Mouse (Mus musculus): ENCODE measurements around the gene Fbl.
A peak's percentile ranks its signal among the peaks of the same experiment; 100 is the strongest.
"Not testable (repeated sequence)": the region's sequence is repeated elsewhere in the genome, so short reads cannot be mapped to it uniquely, and the experiment has no call there.

Fbl gene

DNA sequence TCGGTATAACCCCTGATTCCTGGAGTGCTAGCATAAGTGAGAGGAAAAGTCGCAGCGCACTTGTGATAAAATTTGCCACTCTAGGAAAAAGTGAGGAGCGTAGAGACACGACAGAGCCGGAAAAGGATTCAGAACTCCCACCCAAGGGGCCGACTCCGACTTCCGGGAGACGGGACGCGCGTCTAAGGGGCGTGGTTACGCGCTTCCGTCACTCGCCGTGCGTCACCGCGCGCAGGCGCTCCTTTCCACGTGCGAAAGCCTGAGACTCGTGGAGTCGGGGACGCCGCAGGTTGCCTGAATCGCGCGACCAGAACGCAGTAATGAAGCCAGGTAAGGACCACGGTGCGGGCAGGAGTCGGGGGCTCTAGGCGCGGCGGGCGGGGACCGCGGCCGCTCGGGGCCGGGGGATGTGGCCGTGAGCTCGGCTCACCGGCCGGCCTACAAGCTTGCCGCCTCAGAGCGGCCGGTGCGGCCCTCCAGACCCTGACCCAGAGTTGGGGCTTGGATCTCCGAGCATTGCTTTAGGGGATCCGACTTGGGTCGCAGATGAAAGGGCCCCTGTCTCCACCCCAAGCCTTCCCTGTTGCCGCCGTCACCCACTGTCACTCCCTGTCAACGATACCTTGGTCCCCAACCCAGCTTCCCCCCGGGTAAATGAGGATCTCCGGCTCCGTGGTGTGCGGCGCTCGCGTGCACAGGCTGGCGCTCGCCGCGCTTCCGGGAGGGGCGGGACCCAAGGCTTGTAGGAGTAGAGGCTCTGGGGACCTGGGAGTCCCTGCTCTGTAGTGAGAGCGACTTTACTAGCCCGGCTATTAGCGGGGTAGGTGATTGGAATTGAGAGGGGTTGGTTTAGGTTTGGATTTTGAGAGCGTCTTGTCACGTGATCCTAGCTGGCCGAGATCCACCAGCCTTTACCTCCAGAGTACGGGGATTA, at the start of gene Fbl:
Gene Fbl, plus strand, starts transcription at position 222 of the 934 bp plus-strand sequence.
- peak; percentile 92 for DNase-seq

DNA sequence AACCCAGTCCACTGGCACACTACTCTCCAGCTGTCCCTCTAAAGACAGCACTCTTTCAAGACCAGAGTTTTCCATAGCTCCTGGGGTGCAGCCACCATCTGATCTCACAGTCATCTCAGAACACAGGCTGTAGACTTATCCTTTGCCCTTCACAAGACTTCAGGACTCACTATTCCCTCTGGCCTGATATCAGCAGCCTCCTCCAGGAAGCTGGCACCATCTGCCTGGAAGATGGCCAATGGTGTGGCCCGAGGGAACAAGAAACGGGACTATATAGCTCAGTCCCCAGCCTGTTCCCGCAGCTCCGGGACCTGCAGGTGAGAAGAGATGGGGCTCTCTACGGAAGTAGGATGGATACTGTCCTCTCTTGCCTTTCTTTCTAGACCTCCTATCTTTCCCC, 40.3 kb upstream of the Fbl start, which contains the start of gene 9530053A07Rik:
Gene 9530053A07Rik, plus strand, starts transcription at position 301 of the 400 bp plus-strand sequence.
- DNase-seq = no peak

DNA sequence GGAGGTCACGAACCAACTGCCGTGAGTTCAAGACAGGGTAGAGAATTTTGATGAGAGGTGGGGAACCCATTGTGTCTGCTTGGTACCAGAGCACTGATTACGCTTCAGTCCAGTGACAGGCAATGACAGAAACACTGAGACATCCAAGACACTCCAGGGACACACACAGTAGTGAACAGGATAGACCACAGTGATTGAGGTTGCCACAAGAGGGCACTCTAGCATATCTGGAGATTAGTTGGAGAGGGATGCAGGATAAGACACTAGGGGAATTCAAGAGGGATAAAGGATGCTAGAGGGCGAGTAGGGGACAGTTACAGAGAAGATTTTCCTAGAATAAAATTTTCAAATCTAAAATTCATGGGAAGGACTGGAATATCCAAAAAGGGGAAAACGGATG, 31.9 kb upstream of the Fbl start:
- DNase-seq = peak; percentile 37

DNA sequence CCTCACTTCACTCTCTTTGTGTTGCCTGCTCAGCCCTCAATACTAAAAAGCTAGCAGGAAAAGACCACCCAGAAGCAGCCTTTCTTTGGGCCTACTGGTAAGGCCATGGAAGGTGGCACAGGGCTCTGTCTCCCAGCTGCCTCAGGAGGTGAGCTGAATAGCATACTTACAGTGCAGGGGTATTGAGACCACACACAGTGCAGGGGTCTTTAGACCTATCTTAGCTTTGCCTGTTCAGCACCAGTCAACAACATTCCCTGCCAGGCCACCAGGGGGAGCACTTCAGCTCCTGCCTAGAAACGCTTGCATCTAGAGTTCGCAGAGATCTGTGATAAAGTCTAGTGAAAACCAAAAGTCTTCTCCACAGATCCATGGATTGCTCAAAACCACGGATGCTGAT, 21.2 kb upstream of the Fbl start:
- peak; percentile 58 for DNase-seq

DNA sequence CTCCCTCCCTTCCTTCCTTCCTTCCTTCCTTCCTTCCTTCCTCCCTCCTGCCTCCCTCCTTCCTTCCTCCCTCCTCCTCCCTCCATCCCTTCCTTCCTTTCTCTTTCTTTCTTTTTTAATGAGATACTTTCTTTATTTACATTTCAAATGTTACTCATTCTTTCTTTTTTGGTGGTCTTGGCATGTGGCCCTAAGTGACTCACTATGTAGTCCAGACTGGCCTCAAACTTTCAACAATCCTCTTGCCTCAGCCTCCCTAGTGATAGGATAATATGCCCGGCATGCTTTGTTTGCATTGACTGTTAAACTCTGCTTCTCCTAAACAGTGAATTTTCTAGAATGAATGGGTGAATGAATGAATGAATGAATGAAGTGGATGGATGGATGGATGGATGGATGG, 19.7 kb upstream of the Fbl start:
- no peak for DNase-seq

DNA sequence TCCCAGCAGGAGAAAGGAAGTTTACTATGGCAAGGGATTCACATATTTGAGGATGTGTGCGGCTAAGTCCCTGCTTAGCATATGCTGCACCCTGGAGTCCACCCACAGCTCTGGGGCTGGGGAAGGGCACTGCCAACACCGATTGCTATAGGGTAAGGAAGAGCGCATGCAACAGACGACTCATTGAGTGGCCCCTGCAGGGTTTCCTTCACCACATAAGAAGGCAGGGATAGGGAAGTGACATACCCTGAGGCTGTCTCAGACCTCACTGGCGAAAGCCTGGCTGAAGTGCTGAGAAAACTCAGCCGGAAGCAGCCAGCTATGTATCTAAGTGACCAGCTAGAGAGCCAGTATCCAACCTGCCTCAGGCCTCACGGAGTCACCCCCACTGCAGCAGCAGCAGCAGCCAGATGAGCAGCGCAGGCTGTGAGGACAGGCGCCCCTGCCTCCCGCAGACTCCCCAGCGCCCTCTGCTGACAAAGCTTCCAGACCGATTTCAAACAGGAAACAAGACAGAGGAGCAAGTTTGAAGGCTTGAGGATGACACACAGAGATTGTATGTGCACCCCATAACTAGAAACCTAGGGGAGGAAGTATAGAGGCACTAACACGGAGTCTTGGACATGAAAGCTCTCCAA, 17.8 kb upstream of the Fbl start:
- DNase-seq = peak; percentile 41

DNA sequence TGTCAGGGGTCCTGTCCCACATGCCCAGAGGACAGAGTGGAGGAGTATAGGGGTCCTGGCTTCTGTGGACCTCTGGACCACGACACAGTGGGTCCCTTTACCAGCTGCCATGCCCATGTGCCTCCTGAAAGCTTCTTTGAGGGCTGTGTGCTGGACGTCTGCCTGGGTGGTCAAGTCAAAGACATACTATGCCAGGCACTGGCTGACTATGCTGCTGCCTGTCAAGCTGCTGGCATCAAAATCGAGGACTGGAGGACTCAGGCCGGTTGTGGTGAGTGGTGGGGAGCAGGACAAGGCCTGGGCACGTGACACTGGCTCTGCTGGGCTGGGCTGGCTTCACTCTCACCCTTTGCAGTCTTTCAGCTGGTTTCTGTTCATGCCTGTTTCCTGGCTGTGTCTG, 15.9 kb upstream of the Fbl start:
- not testable (repeated sequence) for DNase-seq

DNA sequence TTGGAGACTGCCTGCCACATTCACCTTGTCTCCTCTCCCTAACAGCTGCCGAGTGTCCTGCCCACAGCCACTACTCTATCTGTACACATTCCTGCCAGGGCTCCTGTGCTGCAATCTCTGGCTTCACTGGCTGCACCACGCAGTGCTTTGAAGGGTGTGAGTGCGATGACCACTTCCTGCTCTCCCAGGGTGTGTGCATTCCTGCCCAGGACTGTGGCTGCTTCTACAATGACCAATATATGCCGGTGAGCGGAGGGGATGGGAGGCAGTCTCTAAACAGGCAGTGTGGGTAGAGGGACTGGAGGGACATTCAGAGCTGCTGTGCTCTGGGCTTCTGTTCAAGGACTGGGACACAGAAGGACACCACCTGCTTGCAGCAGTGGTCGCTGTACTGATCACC, 10.2 kb upstream of the Fbl start:
- no peak for DNase-seq

DNA sequence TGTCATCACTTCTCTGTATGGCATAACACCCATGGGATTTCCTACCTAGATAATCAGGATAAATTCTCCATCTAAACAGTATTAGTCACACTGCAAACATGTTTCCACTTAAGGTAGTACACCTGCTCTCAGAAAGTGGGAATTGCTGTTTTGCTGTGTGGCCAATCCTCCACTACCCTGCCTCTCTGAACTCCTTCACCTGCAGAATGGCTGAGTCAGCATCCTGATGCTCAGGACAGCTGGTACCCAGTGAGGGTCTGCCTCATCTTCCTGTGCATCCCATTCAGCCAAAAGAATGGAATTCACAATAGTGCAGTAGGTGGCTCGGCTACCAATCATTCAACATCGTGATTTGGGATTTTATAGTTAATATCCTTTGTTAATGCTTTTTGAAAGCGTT, 9.6 kb upstream of the Fbl start:
- no peak for DNase-seq

DNA sequence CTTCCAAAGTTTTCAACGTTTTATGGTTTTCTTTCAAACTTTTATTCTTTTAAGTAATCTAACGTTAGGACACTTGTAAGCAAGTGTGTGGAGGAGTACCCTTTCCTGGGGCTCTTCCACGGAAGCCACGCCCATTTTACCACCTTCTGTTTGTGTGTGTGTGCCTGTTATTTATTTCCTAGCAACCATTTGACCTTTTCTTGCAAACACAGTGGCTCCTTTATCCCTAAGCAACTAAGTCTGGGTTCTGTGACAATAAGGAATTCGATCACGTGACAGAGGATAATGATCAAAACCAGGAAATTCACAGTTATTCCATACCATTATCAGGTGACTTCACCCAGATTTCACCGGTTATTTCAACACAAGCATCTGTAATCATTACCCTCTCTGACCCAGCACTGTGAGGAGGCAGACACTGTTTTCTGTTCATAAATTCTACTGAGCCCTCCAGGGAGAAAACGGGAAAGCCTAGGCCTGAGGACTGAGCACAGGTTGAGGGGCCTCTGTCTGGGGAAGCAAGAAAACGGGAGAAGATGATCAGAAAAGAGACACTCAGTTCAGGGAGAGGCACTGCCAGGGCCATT, 8.3 kb upstream of the Fbl start:
- DNase-seq = no peak

DNA sequence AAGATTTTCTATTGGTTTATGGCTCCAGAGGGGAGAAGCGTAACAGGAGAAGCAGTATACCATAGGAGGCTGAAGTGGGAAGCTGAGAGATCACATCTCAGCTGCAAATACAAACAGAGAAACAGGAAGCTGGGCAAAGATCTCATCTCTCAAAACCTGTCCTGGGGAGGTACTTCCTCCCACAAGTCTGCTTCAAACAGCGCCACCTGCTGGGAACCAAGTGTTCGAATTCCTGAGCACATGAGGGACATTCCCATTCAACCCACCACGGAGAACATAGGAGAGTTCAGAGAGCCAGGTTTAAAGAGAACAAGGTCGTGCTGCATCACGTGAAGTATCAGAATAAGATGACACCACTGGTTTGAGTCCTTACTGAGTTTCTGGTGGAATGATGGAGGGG, 4.1 kb upstream of the Fbl start:
- DNase-seq = no peak

DNA sequence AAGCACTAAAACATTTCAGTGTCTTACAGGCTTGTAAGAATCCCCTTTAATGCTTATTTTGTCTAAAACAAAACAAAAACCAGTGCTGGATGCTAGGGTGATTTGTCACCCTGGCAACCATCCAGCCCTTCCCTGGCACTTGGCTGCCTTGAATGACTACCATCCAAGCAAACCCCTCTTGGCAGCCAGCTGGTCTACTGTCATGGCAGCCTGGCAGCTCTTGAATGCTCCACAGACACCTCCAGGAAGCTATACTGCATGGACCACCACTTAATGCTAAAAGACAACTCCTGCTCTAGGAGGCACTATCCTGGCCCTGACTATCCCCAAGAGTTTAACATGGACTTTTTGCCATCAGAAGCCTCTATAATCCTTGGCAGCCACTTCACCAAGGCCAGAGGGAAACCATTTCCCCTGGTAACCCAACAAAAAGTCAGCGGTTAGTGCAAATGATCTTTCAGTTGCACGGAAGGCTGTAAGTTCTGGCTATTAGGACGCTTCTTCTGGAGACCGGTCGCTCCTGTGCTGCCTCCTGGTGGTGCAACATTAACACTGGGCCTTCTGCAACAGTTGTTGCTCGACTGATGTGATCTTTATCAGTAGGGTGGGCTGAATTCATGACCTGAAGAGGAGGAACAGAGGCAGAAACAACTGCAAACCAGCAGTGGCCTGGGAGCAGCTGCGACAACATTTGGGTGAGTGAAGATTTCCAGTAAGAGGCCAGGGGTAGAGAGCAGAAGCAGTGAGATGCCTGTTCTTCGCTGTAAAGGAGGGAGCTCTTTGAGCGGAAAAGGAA, 992 bp upstream of the Fbl start:
- peak; percentile 75 for DNase-seq

DNA sequence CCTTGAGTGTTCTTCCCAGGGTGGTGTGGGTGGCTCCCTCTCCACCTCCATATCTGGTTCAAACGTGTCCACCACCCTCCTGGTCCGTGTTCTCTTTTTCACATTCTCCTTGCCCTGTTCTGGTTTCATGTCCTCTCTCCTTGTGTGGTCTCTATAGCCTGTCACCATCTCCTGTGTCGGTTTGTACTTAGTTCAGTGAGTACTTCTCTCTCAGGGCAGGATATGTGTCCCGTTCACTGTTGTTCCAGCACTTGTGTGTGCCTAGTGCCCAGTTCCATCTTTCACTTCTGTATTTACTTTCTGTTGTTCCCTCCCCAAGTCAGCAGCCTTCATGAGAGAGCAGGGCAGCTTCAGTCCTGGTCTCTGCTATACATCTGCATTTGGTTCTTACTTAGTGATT, 5.8 kb downstream of the Fbl start:
- no peak for DNase-seq

DNA sequence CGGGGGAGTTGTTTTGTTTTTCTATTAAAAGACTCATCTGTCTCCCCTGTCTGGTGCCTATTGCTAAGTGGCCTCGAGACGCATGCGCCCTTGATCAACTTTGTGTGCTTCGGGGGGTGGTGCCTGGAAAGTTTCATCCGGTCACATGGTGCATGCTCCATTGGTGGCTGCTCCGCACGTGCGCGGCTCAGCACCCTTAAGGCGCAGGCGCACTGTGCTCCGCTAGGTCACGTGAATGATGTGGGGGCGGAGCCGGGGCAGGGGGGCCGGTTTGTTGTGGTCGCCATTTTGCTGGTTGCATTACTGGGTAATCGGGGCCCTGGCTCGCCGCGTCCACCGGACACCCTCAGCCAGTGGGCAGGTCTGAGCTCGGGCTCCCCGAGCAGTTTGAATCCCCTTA, 9.7 kb downstream of the Fbl start, which contains the start of gene Dyrk1b:
Gene Dyrk1b, plus strand, starts transcription at position 242 of the 400 bp plus-strand sequence.
- DNase-seq = peak; percentile 99

DNA sequence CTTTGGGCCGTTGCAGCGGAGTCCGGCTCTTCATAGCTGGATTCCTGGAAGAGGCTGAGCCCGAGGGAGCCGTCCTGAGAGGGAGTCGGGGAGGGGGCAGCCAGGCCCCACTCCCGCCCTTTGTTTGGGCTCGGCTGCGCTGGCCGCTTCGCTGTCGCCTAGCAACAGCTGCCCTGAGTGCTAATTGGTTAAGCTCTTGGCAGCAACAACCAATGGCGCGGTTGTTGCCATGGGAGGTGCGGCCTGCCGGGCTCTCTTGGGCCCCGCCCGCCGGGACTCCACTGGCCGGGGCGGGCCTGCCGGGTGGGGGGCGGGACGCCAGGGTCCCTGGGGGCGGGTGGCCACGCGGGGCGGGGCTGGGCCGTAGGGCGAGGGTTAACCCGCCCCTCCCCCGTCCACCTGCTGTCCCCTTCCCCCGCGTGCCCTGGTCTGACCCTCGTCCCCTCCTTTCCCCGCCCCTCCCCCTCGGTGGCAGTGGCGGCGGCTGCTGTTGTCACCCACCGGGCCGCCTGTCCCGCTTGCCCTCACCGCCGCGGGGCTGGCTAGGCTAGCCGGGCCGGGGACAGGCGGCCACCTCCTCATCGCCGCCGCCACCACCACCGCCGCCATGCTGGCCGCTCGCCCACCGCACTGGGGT, 10.3 kb downstream of the Fbl start:
- peak; percentile 96 for DNase-seq

DNA sequence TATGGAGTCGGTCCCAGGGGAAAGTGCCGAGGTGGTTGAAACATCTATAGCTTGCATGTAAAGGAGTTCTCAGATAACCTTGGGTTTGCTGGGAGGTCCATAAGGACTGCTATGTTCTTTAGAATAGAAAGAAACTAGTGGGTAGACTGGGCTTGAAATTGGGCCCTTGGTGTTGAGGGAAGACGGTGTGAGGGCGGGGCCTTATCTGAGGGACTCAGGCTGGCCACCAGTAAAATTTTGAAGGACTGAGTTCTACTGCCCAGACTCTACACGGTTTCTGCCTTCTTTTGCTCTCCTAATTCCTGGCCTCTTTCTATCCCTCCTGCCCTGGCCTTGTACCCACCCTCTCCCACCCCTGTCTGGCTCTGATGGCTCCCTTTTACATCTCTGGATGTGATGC, 11.4 kb downstream of the Fbl start:
- no peak for DNase-seq

DNA sequence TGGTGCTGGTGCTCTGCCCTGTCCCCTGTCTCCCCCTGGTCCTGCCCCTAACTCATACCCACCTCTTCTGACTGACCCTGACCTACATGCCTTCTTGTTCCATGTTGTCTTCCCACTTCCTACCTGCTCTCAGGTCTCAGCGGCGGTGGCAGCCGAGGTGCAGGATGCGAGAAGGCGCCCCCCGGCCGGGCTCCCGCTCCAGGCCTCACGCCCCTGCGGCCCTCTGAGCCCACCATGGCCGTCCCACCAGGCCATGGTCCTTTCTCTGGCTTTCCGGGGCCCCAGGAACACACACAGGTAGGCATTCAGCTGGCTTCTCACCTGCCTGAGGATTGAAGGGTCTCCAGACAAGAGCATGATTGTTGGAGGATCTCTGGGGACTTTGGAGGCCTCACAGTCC, 11.9 kb downstream of the Fbl start:
- no peak for DNase-seq

DNA sequence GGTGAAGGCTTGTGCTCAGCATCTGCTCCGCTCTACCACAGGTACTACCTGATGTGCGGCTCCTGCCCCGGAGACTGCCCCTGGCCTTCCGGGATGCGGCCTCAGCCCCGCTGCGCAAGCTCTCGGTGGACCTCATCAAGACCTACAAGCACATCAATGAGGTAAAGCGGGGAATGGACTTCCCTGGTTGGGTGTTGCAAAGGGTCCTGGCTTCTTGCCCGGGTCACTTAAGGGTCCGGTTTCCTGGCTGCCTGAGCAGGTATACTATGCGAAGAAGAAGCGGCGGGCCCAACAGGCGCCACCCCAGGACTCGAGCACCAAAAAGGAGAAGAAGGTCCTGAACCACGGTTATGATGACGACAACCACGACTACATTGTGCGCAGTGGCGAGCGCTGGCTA, 12.8 kb downstream of the Fbl start:
- DNase-seq = no peak

DNA sequence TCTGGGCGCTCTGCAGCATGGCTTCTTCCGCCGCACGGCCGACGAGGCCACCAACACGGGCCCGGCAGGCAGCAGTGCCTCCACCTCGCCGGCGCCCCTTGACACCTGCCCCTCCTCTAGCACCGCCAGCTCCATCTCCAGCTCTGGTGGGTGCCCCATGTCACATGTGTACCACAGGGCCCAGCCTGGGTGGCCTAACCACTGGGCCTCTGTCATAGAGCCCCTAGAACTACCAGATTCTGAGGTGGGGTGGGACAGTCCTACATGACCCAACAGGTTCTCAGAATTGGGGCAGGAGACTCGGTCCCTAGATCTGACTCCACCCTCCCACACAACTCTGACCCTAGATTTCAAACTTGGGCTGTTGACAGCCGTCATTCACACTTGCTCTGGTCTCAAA, 16.4 kb downstream of the Fbl start:
- no peak for DNase-seq

DNA sequence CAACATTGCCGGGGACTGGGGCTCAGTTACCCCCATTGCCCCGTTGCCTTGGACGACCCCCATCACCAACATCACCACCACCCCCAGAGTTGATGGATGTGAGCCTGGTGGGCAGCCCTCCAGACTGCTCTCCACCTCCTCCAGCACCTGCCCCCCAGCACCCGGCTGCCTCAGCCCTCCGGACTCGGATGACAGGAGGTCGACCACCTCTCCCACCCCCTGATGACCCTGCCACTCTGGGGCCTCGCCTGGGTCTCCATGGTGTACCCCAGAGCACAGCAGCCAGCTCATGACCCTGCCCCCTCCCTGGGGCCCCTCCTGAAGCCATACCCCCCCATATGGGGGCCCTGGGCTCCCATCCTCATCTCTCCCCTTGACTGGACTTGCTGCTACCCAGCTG, 17.1 kb downstream of the Fbl start:
- DNase-seq = no peak

DNA sequence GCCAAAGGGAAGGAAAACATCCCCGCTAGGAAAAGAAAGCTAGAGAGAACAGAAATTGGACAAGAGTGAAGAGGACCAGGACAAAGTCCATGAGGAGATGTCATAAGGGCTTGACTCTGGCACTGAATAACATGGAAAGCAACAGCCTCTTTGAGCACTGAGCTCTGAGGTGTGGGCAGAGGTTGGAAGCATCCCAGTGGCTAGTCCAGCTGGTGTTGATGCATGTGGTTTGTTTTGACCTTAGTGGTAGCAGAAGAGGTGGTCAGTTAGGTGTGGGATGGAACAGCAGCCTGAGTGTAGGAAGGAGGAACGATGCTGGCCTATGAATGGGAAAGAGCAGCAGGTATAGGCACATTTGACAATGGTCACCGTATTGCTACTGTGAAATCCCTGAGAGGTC, 22.0 kb downstream of the Fbl start:
- DNase-seq = no peak

DNA sequence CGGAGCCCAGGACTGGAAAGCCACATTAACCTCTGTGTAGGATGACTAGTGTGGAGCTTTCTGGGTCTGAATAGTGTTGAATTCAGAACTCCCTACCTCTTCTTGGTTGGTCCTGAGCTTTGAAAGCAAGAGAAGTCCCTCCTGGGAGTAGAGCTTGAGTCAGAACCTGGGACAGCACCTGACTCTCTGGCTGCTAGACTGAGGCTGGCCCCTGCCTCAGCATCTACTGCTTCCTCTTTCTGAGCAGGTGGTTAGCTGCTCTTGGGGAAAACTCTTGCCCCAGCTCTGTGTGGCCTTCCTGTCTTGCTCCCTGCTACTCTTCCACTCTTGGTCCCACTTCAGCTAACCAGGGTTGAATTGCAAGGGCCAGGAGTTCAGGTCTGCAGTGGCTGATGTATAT, 22.4 kb downstream of the Fbl start:
- DNase-seq = no peak

All from kidney, adult 9 months (tissue).